Mouse (Mus musculus) stomach, postnatal 0 days (tissue): ENCODE measurements around the gene Galnt7. TPM values are rescaled to one million over a fixed set of nuclear protein-coding genes. Genes with fewer than 3 reads are reported as not detected.

ENCODE experiments used
- ATAC-seq: fragments of 200-750 bp; cut with Nextera tagmentation; 2 replicates; pipeline ENCODE4 v1.8.0; 2017; ENCODE audit not compliant: low FRiP score, low TSS enrichment
- DNase-seq: peaks from one replicate; pipeline ENCODE4 v3.0.0-alpha.2; 2016; ENCODE audit warnings: low spot score
- H3K27ac ChIP-seq: fragments of 300-500 bp; sonication (generic); replicated peaks from 2 replicates; pipeline ENCODE4 v1.5.1; 2014; ENCODE audit warnings: mild to moderate bottlenecking, control low read depth
- H3K27me3 ChIP-seq: fragments of 300-500 bp; sonication (generic); 2 replicates; pipeline ENCODE4 v1.6.1; 2014; ENCODE audit warnings: low read length; ENCODE audit not compliant: control insufficient read depth, insufficient read depth
- H3K36me3 ChIP-seq: fragments of 300-500 bp; sonication (generic); 2 replicates; pipeline ENCODE4 v1.6.1; 2014; ENCODE audit warnings: low read length, mixed read lengths; ENCODE audit not compliant: control insufficient read depth, insufficient read depth
- H3K4me1 ChIP-seq: fragments of 300-500 bp; sonication (generic); replicated peaks from 2 replicates; pipeline ENCODE4 v1.6.1; 2014; ENCODE audit warnings: antibody characterized with exemption; ENCODE audit not compliant: control insufficient read depth, insufficient read depth
- H3K4me2 ChIP-seq: fragments of 300-500 bp; sonication (generic); replicated peaks from 2 replicates; pipeline ENCODE4 v1.6.1; 2014; ENCODE audit warnings: low read depth, mild to moderate bottlenecking, control low read depth, moderate library complexity
- H3K4me3 ChIP-seq: fragments of 300-500 bp; sonication (generic); 2 replicates; pipeline ENCODE4 v1.5.1; 2014; ENCODE audit warnings: low read depth, low read length, control low read depth
- H3K9ac ChIP-seq: fragments of 300-500 bp; sonication (generic); 2 replicates; pipeline ENCODE4 v1.6.1; 2014; ENCODE audit warnings: mild to moderate bottlenecking, low read length, control low read depth, mixed read lengths
- H3K9me3 ChIP-seq: fragments of 300-500 bp; sonication (generic); 2 replicates; pipeline ENCODE4 v1.6.1; 2016; ENCODE audit warnings: low read length; ENCODE audit not compliant: control insufficient read depth
- CTCF ChIP-seq: IDR thresholded peaks from 2 replicates; pipeline ENCODE4 v1.5.1; 2016; ENCODE audit warnings: antibody characterized with exemption, low read depth, mild to moderate bottlenecking, moderate library complexity
- EP300 ChIP-seq: optimal IDR thresholded peaks from 2 replicates; pipeline ENCODE3; 2016; ENCODE audit warnings: antibody characterized with exemption
- WGBS: fragments of 180-500 bp; shearing (Covaris S2); extraction: QIAGEN DNeasy Blood & Tissue Kit; methylation state at CpG from one replicate; pipeline ENCODE4 v1.1.7; 2014; 5-methylcytosine and 5-hydroxymethylcytosine counted together
- polyA plus RNA-seq: library from polyadenylated mRNA; unstranded; fragments of >200 nt; fragmentation: Nextera tagmentation; extraction: Ambion mirVana; gene quantifications from 2 replicates; pipeline ENCODE4 v1.2.1, GENCODE M21; 2015

Galnt7 gene
- polyA plus RNA-seq, 1 experiment from 2014 or later, result 30.6 TPM

DNA sequence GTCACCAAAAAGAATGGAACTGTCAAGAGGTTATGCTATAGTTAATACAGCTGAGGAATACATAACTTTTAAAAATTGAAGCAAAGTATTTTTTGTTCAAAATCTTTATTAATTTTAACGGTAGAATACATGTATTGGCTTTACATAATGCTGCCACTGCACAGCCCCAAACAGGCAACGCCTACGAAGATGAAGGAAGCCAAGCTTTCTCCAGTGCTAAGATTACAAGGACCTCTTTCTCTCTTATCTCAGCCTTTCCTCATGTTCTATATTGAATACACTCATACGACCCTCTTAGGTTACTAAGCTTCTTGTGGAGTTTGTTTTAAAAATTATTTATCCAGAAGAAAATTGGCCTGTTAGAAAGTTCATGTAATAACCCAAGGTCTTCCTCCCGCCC lies 50.3 kb downstream of the Galnt7 start:
- H3K36me3 ChIP-seq, result no peaks in the 10 kb centered on the region
- H3K27ac ChIP-seq, result no peak overlapping the region
- DNase-seq, result no peak
- no peaks in the 10 kb centered on the region; the same call in 1 of the 2 replicates for H3K4me1 ChIP-seq
- H3K4me3 ChIP-seq, result no peak overlapping the region
- TF ChIP-seq EP300 (no peak), CTCF (no peak)
- no peaks in the 10 kb centered on the region for H3K27me3 ChIP-seq
- no peak overlapping the region for H3K4me2 ChIP-seq
- 69% methylated on average over 5 of the region's 5 CpGs for WGBS
- no peak for ATAC-seq
- no peaks in the 10 kb centered on the region for H3K9me3 ChIP-seq
- H3K9ac ChIP-seq, result no peak overlapping the region

GRCm38 (mm10) chr8:57601987-57602418 lies 50.8 kb downstream of the Galnt7 start:
- 74% methylated on average over 12 of the region's 12 CpGs for WGBS
- DNase-seq, result peak; percentile 69
- Histone ChIP-seq H3K4me1 (no peaks in the 10 kb centered on the region; the same call in 1 of the 2 replicates), H3K27ac (0 out of 2 replicates have a peak overlapping the region, but pooled peaks have one; percentile 31), H3K9ac (no peak overlapping the region), H3K4me3 (no peak overlapping the region), H3K36me3 (no peaks in the 10 kb centered on the region), H3K27me3 (no peaks in the 10 kb centered on the region), H3K4me2 (no peak overlapping the region), H3K9me3 (no peaks in the 10 kb centered on the region)
- TF ChIP-seq EP300 (no peak), CTCF (no peak)
- peak; percentile 88 for ATAC-seq

DNA sequence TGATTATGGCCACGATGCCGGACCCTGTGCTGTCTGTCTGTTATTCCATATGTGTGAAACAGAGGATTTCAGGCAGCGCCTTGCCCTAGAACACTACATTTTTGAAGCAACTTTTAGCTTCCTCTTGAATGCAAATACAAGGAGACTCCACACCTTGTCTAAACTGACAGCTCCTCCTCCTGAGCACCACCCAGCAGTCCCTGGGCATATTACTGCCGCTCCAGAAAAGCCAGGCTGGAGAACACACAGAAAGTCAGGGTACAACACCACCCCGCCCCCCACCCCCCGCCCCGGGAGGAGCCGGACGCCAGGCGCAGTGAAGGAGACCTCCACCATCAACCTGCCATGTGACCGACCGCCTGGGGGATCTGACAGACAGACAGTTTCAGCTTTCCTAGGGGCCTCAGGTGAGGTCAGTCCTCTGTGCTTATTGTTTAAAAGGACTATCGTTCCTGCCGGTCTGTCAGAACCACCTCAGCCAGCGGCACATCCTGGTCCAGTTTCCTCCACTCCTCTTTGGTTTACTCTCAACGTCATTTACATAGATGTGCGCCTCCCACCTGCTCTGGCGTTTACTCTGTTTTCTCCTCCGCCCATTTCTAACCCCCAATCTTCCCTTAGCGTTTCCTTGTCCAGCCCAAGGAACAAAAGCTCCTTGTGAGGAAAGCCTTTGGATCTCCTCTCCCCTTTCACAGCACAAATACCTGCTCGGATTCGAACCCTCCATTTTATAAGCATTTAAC lies 52.8 kb downstream of the Galnt7 start:
- TF ChIP-seq EP300 (no peak), CTCF (no peak)
- H3K4me3 ChIP-seq, result no peak overlapping the region
- H3K4me1 ChIP-seq, result no peaks in the 10 kb centered on the region; the same call in 1 of the 2 replicates
- H3K27ac ChIP-seq, result peak overlapping the region; percentile 56; the same call in 1 of the 2 replicates
- H3K4me2 ChIP-seq, result peak overlapping the region; percentile 40
- H3K9me3 ChIP-seq, result no peaks in the 10 kb centered on the region
- H3K9ac ChIP-seq, result no peak overlapping the region
- H3K27me3 ChIP-seq, result no peaks in the 10 kb centered on the region
- WGBS, result 28% methylated on average over 22 of the region's 22 CpGs
- DNase-seq, result no peak
- no peaks in the 10 kb centered on the region for H3K36me3 ChIP-seq
- peak; percentile 72 for ATAC-seq

DNA sequence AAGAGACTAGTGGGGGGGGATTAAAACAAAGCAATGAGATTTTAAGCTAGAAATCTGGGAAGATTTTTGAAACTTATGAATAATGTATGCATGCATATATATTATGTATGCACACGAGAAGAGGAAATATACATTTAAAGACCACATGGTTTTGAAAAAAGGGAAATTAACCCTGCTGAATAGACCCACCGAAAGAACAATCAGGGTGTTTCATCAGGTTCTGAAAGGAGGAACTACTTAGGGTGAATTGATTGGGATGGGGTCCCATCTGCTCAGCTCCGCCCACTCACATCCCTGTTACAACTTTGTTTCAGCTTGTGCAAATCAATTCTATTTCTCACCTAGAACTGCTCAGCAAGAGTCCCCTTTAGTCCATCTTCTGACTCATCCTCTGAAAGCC lies 57.0 kb downstream of the Galnt7 start:
- TF ChIP-seq EP300, result no peak
- TF ChIP-seq CTCF, result no peak
- ATAC-seq (no peak), DNase-seq (no peak)
- H3K4me1 ChIP-seq, result no peaks in the 10 kb centered on the region; the same call in 1 of the 2 replicates
- H3K9me3 ChIP-seq, result no peaks in the 10 kb centered on the region
- H3K36me3 ChIP-seq, result no peaks in the 10 kb centered on the region
- 90% methylated on average over 3 of the region's 3 CpGs for WGBS
- H3K4me2 ChIP-seq, result no peak overlapping the region
- H3K27me3 ChIP-seq, result no peaks in the 10 kb centered on the region
- no peak overlapping the region for H3K4me3 ChIP-seq
- H3K9ac ChIP-seq, result no peak overlapping the region
- H3K27ac ChIP-seq, result no peak overlapping the region

DNA sequence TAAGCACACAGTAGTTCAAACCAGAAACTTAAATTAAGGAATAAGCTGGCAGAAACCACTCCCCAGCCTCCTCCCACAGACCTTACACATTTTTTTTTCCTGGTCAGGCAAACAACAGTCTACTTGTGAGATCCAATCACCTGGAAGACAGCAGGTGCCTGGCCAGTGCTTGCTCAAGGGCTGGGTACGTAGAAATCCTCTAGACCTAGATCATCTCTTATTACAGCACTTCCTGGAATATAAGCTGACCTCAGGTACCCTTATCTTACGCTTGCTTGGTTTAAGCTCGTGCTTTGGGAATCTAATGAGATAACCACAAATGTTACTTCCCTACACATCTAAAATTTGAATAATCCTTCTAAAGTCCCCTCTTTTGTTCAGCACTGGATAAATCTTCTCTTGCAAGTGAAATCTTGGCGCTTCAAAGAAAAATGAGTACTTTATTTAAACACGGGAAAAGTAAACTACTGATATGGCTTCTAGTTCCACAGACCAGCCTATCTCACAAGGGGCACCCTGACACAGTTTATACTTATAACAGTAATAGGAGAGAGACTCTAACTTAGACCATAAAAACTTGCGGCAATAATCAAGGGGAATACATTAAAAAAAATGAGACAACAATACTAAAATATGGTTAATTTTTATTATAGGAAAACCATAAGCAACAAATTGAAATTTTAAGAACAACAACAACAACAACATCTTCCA lies 58.5 kb downstream of the Galnt7 start:
- Histone ChIP-seq H3K36me3 (no peaks in the 10 kb centered on the region), H3K27ac (no peak overlapping the region), H3K4me2 (no peak overlapping the region), H3K4me3 (no peak overlapping the region), H3K9ac (no peak overlapping the region), H3K9me3 (no peaks in the 10 kb centered on the region), H3K27me3 (no peaks in the 10 kb centered on the region), H3K4me1 (no peaks in the 10 kb centered on the region)
- ATAC-seq (peak; percentile 56; the same call in 1 of the 2 replicates), DNase-seq (no peak)
- WGBS, result 50% methylated on average over 6 of the region's 6 CpGs
- TF ChIP-seq CTCF (no peak), EP300 (no peak)

GRCm38 (mm10) chr8:57592604-57593003 lies 60.2 kb downstream of the Galnt7 start:
- Histone ChIP-seq H3K9me3 (no peaks in the 10 kb centered on the region), H3K27me3 (no peaks in the 10 kb centered on the region), H3K4me2 (no peak overlapping the region), H3K36me3 (no peaks in the 10 kb centered on the region), H3K4me1 (no peaks in the 10 kb centered on the region), H3K9ac (no peak overlapping the region), H3K4me3 (no peak overlapping the region), H3K27ac (no peak overlapping the region)
- TF ChIP-seq EP300 (no peak), CTCF (no peak)
- ATAC-seq (no peak), DNase-seq (no peak)
- WGBS, result 70% methylated on average over 7 of the region's 7 CpGs
